Mouse (Mus musculus): ENCODE measurements around the gene Synpr. TPM values are rescaled to one million over a fixed set of nuclear protein-coding genes. Genes with fewer than 3 reads are reported as not detected.

Gene Synpr
- polyA plus RNA-seq, 1 experiment from 2014 or later, result 2.9 TPM

DNA sequence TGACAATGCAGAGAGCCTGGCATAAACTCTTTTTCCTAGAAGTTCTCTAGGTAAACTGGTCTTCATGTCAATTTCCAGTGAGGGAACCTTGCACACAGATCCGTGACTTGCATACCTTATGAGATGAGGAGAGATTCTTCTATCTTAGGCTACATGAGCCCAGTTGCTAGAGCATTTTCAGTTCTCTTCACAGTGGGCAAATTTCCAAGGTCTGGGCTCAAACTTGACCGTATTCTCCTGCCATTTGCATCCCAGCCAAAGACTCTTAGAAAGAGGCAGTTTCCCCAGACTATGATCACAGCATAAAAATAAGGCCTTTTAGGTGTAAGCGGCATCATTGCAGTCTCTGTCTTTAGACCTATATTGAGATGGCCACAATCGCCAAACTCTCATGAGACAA lies 270.1 kb downstream of the Synpr start:
- 90% methylated on average over 4 of the region's 4 CpGs for WGBS
- Histone ChIP-seq H3K4me1 (no peaks in the 10 kb centered on the region), H3K27me3 (no peaks in the 10 kb centered on the region), H3K9ac (no peak overlapping the region), H3K36me3 (no peaks in the 10 kb centered on the region), H3K27ac (no peak overlapping the region), H3K4me3 (no peak overlapping the region), H3K4me2 (no peak overlapping the region), H3K9me3 (no peaks in the 10 kb centered on the region)
- ATAC-seq (ENCODE audit: insufficient number of reproducible peaks, insufficient read depth, low FRiP score, low TSS enrichment, low read depth), result no peak

DNA sequence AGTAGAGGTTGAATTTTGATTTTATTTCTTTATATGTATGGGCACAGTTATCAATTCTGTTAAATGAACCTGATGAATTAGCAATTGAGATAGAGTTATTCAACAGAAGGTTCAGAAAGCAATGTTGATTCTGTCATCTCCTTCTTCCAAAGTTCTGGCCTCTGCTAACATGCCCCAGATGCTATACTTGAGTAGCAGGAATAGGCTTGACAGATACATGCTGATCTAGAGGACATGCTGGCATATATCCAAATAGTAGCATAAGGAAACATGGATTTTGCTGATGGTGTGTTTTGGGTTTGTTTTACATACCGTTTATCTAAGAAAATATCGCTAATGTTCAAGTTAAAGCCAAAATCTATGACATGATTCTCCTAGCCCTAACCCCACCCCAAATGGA lies 273.5 kb downstream of the Synpr start:
- no peaks in the 10 kb centered on the region for H3K36me3 ChIP-seq
- 80% methylated on average over 2 of the region's 2 CpGs for whole genome bisulfite sequencing
- H3K4me3 ChIP-seq, result no peak overlapping the region
- no peak overlapping the region for H3K27ac ChIP-seq
- H3K27me3 ChIP-seq, result no peaks in the 10 kb centered on the region
- H3K4me2 ChIP-seq, result no peak overlapping the region
- no peaks in the 10 kb centered on the region for H3K4me1 ChIP-seq
- no peaks in the 10 kb centered on the region for H3K9me3 ChIP-seq
- no peak overlapping the region for H3K9ac ChIP-seq
- no peak for ATAC-seq (ENCODE audit: insufficient number of reproducible peaks, insufficient read depth, low FRiP score, low TSS enrichment, low read depth)

DNA sequence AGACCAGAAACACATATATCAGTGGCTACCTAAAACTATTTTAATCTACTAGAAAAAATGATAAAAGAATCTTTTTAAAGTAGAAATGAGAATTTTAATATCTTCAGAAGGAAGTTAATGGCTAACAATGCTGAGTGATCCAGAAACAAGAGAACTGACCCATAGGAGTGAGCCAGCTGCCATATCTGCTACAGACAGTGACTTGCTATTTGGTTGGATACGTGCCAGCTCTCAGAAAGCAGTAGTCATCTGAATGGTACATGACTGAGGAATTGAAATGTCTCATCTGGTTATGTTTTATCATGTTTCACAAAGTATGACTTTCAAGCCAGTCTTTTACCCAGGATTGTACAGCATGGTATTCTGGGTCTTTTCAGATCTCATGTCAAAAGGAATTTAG lies 282.7 kb downstream of the Synpr start:
- no peak overlapping the region for H3K4me2 ChIP-seq
- ATAC-seq (ENCODE audit: insufficient number of reproducible peaks, insufficient read depth, low FRiP score, low TSS enrichment, low read depth), result no peak
- WGBS, result 72% methylated on average over 1 of the region's 1 CpGs
- H3K9me3 ChIP-seq, result no peaks in the 10 kb centered on the region
- H3K4me3 ChIP-seq, result no peak overlapping the region
- H3K36me3 ChIP-seq, result no peaks in the 10 kb centered on the region
- no peak overlapping the region for H3K9ac ChIP-seq
- H3K27ac ChIP-seq, result no peak overlapping the region
- H3K27me3 ChIP-seq, result no peaks in the 10 kb centered on the region
- no peaks in the 10 kb centered on the region for H3K4me1 ChIP-seq

DNA sequence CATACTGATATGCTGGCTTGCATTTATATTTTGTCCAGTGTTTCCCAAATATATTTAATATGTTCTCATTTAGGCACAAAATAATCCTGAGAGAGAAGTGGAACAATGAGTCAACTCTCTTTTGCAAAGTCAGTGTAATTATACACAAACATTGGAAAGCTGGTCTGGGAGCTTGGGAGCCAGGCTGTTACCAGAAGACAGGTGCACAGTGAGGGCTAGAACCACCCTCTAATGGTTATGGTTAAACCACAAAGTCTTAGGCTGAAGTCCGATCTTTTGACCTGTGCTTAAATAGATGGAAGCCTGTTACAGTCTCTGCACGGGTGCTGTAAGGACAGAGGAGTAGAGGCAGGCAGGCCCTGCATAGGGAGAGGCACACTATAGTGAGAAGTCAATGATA lies 283.4 kb downstream of the Synpr start:
- Histone ChIP-seq H3K9ac (no peak overlapping the region), H3K4me3 (no peak overlapping the region), H3K27me3 (no peaks in the 10 kb centered on the region), H3K27ac (no peak overlapping the region), H3K4me1 (no peaks in the 10 kb centered on the region), H3K9me3 (no peaks in the 10 kb centered on the region), H3K4me2 (no peak overlapping the region), H3K36me3 (no peaks in the 10 kb centered on the region)
- WGBS, result 74% methylated on average over 2 of the region's 2 CpGs
- ATAC-seq (ENCODE audit: insufficient number of reproducible peaks, insufficient read depth, low FRiP score, low TSS enrichment, low read depth), result no peak

- Histone ChIP-seq H3K4me2 (no peak overlapping the region), H3K4me1 (no peaks in the 10 kb centered on the region), H3K9ac (no peak overlapping the region), H3K27me3 (no peaks in the 10 kb centered on the region), H3K4me3 (no peak overlapping the region), H3K36me3 (no peaks in the 10 kb centered on the region), H3K9me3 (no peaks in the 10 kb centered on the region), H3K27ac (no peak overlapping the region)
- peak; percentile 59; the same call in 1 of the 2 replicates for ATAC-seq (ENCODE audit: insufficient number of reproducible peaks, insufficient read depth, low FRiP score, low TSS enrichment, low read depth)
These were observed 287.4 kb downstream of the Synpr start for GRCm38 (mm10) chr14:13571941-13572340.

DNA sequence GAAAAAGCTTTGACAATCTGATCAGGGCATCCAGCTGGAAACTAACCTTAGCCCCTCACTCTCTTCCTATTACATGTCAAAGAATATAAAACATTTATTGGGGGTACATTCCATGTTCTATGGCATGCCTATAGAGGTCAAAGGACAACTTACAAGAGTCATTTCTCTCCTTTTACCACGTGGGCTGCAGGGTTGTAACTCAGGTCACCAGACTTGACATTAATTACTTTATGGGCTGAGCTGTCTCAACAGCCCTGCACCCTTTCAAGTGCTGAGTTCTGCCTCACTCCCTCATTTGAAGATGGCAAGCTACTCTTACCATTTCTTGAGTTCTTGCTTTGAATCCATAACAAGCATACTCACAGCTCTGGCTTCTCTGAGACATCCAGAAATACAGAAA lies 287.9 kb downstream of the Synpr start:
- H3K4me3 ChIP-seq, result no peak overlapping the region
- WGBS, result 10% methylated on average over 1 of the region's 1 CpGs
- no peaks in the 10 kb centered on the region for H3K4me1 ChIP-seq
- no peaks in the 10 kb centered on the region for H3K27me3 ChIP-seq
- no peaks in the 10 kb centered on the region for H3K9me3 ChIP-seq
- no peak for ATAC-seq (ENCODE audit: insufficient number of reproducible peaks, insufficient read depth, low FRiP score, low TSS enrichment, low read depth)
- H3K4me2 ChIP-seq, result no peak overlapping the region
- H3K36me3 ChIP-seq, result no peaks in the 10 kb centered on the region
- no peak overlapping the region for H3K9ac ChIP-seq
- no peak overlapping the region for H3K27ac ChIP-seq

DNA sequence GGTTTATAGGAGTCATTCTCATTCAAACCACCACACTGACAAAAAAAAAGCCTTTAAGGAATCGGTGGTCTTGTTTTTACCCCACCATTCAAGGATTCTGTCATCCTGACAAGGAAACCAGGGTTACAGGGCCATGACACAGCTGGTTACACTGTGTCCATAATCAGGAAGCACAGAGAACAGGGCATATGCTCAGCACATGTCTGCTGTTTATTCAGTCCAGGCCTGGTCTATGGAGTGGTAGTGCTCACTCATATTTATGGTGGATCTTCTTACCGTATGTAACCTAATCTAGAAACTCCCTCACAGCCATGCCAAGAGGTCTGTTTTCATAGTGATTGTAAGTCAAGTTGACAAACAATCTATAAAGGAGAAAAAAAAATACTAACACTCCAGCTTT lies 293.5 kb downstream of the Synpr start:
- Histone ChIP-seq H3K9ac (no peak overlapping the region), H3K27ac (no peak overlapping the region), H3K4me2 (no peak overlapping the region), H3K9me3 (no peaks in the 10 kb centered on the region), H3K36me3 (no peaks in the 10 kb centered on the region), H3K4me1 (no peaks in the 10 kb centered on the region), H3K4me3 (no peak overlapping the region), H3K27me3 (no peaks in the 10 kb centered on the region)
- 48% methylated on average over 2 of the region's 2 CpGs for WGBS
- ATAC-seq (ENCODE audit: insufficient number of reproducible peaks, insufficient read depth, low FRiP score, low TSS enrichment, low read depth), result no peak

- H3K4me3 ChIP-seq, result no peak overlapping the region
- no peaks in the 10 kb centered on the region for H3K36me3 ChIP-seq
- WGBS, result 86% methylated on average over 1 of the region's 1 CpGs
- no peak overlapping the region for H3K27ac ChIP-seq
- no peak overlapping the region for H3K9ac ChIP-seq
- ATAC-seq (ENCODE audit: insufficient number of reproducible peaks, insufficient read depth, low FRiP score, low TSS enrichment, low read depth), result no peak
- no peaks in the 10 kb centered on the region for H3K9me3 ChIP-seq
- no peaks in the 10 kb centered on the region for H3K4me1 ChIP-seq
- H3K27me3 ChIP-seq, result no peaks in the 10 kb centered on the region
- H3K4me2 ChIP-seq, result no peak overlapping the region
These were observed 294.2 kb downstream of the Synpr start for GRCm38 (mm10) chr14:13578744-13579143.

- no peak overlapping the region for H3K4me2 ChIP-seq
- H3K4me1 ChIP-seq, result no peaks in the 10 kb centered on the region
- no peak overlapping the region for H3K9ac ChIP-seq
- no peak overlapping the region for H3K4me3 ChIP-seq
- no peaks in the 10 kb centered on the region for H3K9me3 ChIP-seq
- WGBS, result 86% methylated on average over 2 of the region's 2 CpGs
- no peaks in the 10 kb centered on the region for H3K36me3 ChIP-seq
- H3K27ac ChIP-seq, result no peak overlapping the region
- H3K27me3 ChIP-seq, result no peaks in the 10 kb centered on the region
- ATAC-seq (ENCODE audit: insufficient number of reproducible peaks, insufficient read depth, low FRiP score, low TSS enrichment, low read depth), result no peak
These were observed 308.9 kb downstream of the Synpr start for GRCm38 (mm10) chr14:13593321-13593940.

GRCm38 (mm10) chr14:13596251-13596650 lies 311.7 kb downstream of the Synpr start:
- H3K4me3 ChIP-seq, result no peak overlapping the region
- H3K36me3 ChIP-seq, result no peaks in the 10 kb centered on the region
- 73% methylated on average over 6 of the region's 6 CpGs for WGBS
- H3K4me1 ChIP-seq, result no peaks in the 10 kb centered on the region
- H3K4me2 ChIP-seq, result no peak overlapping the region
- no peaks in the 10 kb centered on the region for H3K27me3 ChIP-seq
- H3K9me3 ChIP-seq, result no peaks in the 10 kb centered on the region
- no peak overlapping the region for H3K27ac ChIP-seq
- no peak for ATAC-seq (ENCODE audit: insufficient number of reproducible peaks, insufficient read depth, low FRiP score, low TSS enrichment, low read depth)
- no peak overlapping the region for H3K9ac ChIP-seq

DNA sequence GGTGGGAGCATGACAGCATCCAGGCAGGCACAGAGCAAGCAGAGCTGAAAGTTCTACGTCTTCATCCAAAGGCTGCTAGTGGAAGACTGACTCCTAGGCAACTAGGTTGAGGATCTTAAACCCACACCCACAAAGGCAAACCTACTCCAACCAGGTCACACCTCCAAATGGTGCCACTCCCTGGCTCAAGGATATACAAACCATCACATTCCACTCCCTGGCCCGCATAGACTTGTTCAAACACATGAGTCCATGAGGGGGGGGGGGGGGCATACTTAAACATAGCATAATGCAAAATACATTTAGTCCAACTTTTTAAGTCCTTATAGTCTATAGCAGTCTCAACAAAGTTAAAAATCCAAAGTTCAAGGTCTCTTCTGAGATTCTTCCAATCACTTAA lies 312.6 kb downstream of the Synpr start:
- H3K27ac ChIP-seq, result no peak overlapping the region
- no peak overlapping the region for H3K4me3 ChIP-seq
- ATAC-seq (ENCODE audit: insufficient number of reproducible peaks, insufficient read depth, low FRiP score, low TSS enrichment, low read depth), result no peak
- H3K9ac ChIP-seq, result no peak overlapping the region
- H3K27me3 ChIP-seq, result no peaks in the 10 kb centered on the region
- no peak overlapping the region for H3K4me2 ChIP-seq
- H3K9me3 ChIP-seq, result no peaks in the 10 kb centered on the region
- 91% methylated on average over 2 of the region's 2 CpGs for WGBS
- no peaks in the 10 kb centered on the region for H3K36me3 ChIP-seq
- no peaks in the 10 kb centered on the region for H3K4me1 ChIP-seq

GRCm38 (mm10) chr14:13620531-13620930 lies 336.0 kb downstream of the Synpr start:
- H3K4me3 ChIP-seq, result no peak overlapping the region
- no peak overlapping the region for H3K27ac ChIP-seq
- 17% methylated on average over 2 of the region's 2 CpGs for WGBS
- no peak overlapping the region for H3K4me2 ChIP-seq
- no peak for ATAC-seq (ENCODE audit: insufficient number of reproducible peaks, insufficient read depth, low FRiP score, low TSS enrichment, low read depth)
- no peaks in the 10 kb centered on the region for H3K9me3 ChIP-seq
- no peaks in the 10 kb centered on the region for H3K27me3 ChIP-seq
- no peak overlapping the region for H3K9ac ChIP-seq
- no peaks in the 10 kb centered on the region for H3K36me3 ChIP-seq
- no peaks in the 10 kb centered on the region for H3K4me1 ChIP-seq

DNA sequence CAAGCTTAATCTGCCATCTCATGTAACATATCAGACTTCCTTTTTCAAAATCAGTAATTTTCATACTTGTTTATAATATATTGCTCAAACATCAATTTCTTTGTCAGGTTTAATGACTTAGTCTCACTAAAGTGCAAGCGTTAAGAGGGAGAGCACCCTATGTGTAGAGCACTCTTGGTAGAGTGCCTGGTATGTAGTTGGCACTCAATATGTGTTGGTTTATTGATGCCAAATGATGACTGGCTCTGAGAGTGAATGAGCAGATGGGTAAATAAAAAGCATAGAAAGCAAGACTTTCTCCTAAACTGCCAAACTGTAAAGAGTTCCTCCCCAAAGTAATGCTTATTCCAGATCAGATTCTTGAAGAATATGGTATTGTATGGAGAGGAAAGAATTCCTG lies 365.3 kb downstream of the Synpr start:
- Histone ChIP-seq H3K36me3 (no peaks in the 10 kb centered on the region), H3K27ac (no peak overlapping the region), H3K9ac (no peak overlapping the region), H3K9me3 (no peaks in the 10 kb centered on the region), H3K4me2 (no peak overlapping the region), H3K27me3 (no peaks in the 10 kb centered on the region), H3K4me3 (no peak overlapping the region), H3K4me1 (peaks cover 4% of the 10 kb centered on the region; the same call in 1 of the 2 replicates)
- ATAC-seq (ENCODE audit: insufficient number of reproducible peaks, insufficient read depth, low FRiP score, low TSS enrichment, low read depth), result no peak
- 96% methylated on average over 1 of the region's 1 CpGs for WGBS
